Mouse (Mus musculus) thymus, adult 2 months (tissue): ENCODE measurements around the gene Lrrc19.

Experiments
- CTCF ChIP-seq: fragments of 200-500 bp; IDR thresholded peaks from 2 replicates; pipeline ENCODE4 v1.5.1; 2012; ENCODE audit warnings: mild to moderate bottlenecking, control low read depth, low read length, moderate library complexity, borderline replicate concordance; ENCODE audit not compliant: control insufficient read depth, poor library complexity, insufficient read depth; ENCODE audit errors: extremely low read depth
- POLR2A ChIP-seq: fragments of 200-500 bp; IDR thresholded peaks from 2 replicates; pipeline ENCODE4 v1.6.1; 2012; ENCODE audit warnings: mild to moderate bottlenecking, low read length, control low read depth, moderate library complexity; ENCODE audit not compliant: control insufficient read depth, poor library complexity, insufficient read depth; ENCODE audit errors: extremely low read depth

- TF ChIP-seq POLR2A = no peak
- TF ChIP-seq CTCF = no peak
Measured at GRCm38 (mm10) chr4:94691078-94691477, 41.1 kb upstream of the Lrrc19 start.
